Mouse (Mus musculus) hindbrain, embryonic 13.5 days (tissue): ENCODE measurements at regions not wholly inside any gene's neighbourhood (a gene's known extent, or its start where the extent isn't known, plus 50 kb on each side); places are given as distances from the start of the nearest gene placed in this dataset.
"Not testable (repeated sequence)": the region's sequence is repeated elsewhere in the genome, so short reads cannot be mapped to it uniquely, and the experiment has no call there.

ENCODE experiments used
- ATAC-seq: fragments of 200-750 bp; cut with Nextera tagmentation; 2 replicates; pipeline ENCODE4 v1.8.0; 2017; ENCODE audit warnings: moderate TSS enrichment; ENCODE audit not compliant: low FRiP score
- H3K27ac ChIP-seq: fragments of 300-500 bp; sonication (generic); 2 replicates; pipeline ENCODE4 v1.5.1; 2015; ENCODE audit warnings: inconsistent platforms, mild to moderate bottlenecking, moderate library complexity
- H3K27me3 ChIP-seq: fragments of 300-500 bp; sonication (generic); 2 replicates; pipeline ENCODE4 v1.6.1; 2015; ENCODE audit warnings: mild to moderate bottlenecking, inconsistent platforms
- H3K36me3 ChIP-seq: fragments of 300-500 bp; sonication (generic); 2 replicates; pipeline ENCODE4 v1.6.1; 2015; ENCODE audit warnings: mild to moderate bottlenecking, inconsistent platforms
- H3K4me1 ChIP-seq: fragments of 300-500 bp; sonication (generic); replicated peaks from 2 replicates; pipeline ENCODE4 v1.6.1; 2015; ENCODE audit warnings: inconsistent platforms
- H3K4me2 ChIP-seq: fragments of 300-500 bp; sonication (generic); 2 replicates; pipeline ENCODE4 v1.6.1; 2015; ENCODE audit warnings: inconsistent platforms, mild to moderate bottlenecking, moderate library complexity
- H3K4me3 ChIP-seq: fragments of 300-500 bp; sonication (generic); 2 replicates; pipeline ENCODE4 v1.5.1; 2015; ENCODE audit warnings: mild to moderate bottlenecking, inconsistent platforms
- H3K9ac ChIP-seq: fragments of 300-500 bp; sonication (generic); 2 replicates; pipeline ENCODE4 v1.6.1; 2015; ENCODE audit warnings: mild to moderate bottlenecking, inconsistent platforms
- H3K9me3 ChIP-seq: fragments of 300-500 bp; sonication (generic); 2 replicates; pipeline ENCODE4 v1.6.1; 2016; ENCODE audit warnings: inconsistent platforms
- WGBS: fragments of 180-500 bp; shearing (Covaris S2); methylation state at CpG from one replicate; pipeline ENCODE4 v1.1.7; 2015; 5-methylcytosine and 5-hydroxymethylcytosine counted together

- Histone ChIP-seq H3K4me2 (no peak overlapping the region), H3K36me3 (no peaks in the 10 kb centered on the region), H3K4me1 (no peaks in the 10 kb centered on the region), H3K9me3 (no peaks in the 10 kb centered on the region), H3K27ac (no peak overlapping the region), H3K4me3 (no peak overlapping the region), H3K9ac (no peak overlapping the region), H3K27me3 (no peaks in the 10 kb centered on the region)
- ATAC-seq, result no peak
- WGBS, result 82% methylated on average over 1 of the region's 1 CpGs
Measured at GRCm38 (mm10) chr17:60966401-60966800, 1914.7 kb downstream of the Efna5 start.

- H3K27ac ChIP-seq, result no peak overlapping the region
- no peak overlapping the region for H3K9ac ChIP-seq
- no peak overlapping the region for H3K4me2 ChIP-seq
- no peaks in the 10 kb centered on the region for H3K36me3 ChIP-seq
- H3K27me3 ChIP-seq, result no peaks in the 10 kb centered on the region
- WGBS, result 47% methylated on average over 2 of the region's 2 CpGs
- H3K4me1 ChIP-seq, result no peaks in the 10 kb centered on the region
- no peaks in the 10 kb centered on the region for H3K9me3 ChIP-seq
- H3K4me3 ChIP-seq, result no peak overlapping the region
- no peak for ATAC-seq
Measured at GRCm38 (mm10) chr17:60965660-60966059, 1915.5 kb downstream of the Efna5 start.

GRCm38 (mm10) chr17:60951464-60951863 lies 1929.7 kb downstream of the Efna5 start:
- H3K4me3 ChIP-seq, result no peak overlapping the region
- no peak for ATAC-seq
- no peaks in the 10 kb centered on the region for H3K4me1 ChIP-seq
- H3K9me3 ChIP-seq, result no peaks in the 10 kb centered on the region
- 39% methylated on average over 1 of the region's 1 CpGs for WGBS
- H3K27me3 ChIP-seq, result no peaks in the 10 kb centered on the region
- no peaks in the 10 kb centered on the region for H3K36me3 ChIP-seq
- no peak overlapping the region for H3K4me2 ChIP-seq
- no peak overlapping the region for H3K27ac ChIP-seq
- H3K9ac ChIP-seq, result no peak overlapping the region

GRCm38 (mm10) chr17:60937754-60938508 lies 1924.8 kb upstream of the Nudt12 start:
- WGBS, result 90% methylated on average over 1 of the region's 1 CpGs
- no peak overlapping the region for H3K4me3 ChIP-seq
- no peak overlapping the region for H3K9ac ChIP-seq
- H3K27ac ChIP-seq, result no peak overlapping the region
- no peak for ATAC-seq
- H3K4me1 ChIP-seq, result no peaks in the 10 kb centered on the region
- no peak overlapping the region for H3K4me2 ChIP-seq
- H3K9me3 ChIP-seq, result no peaks in the 10 kb centered on the region
- no peaks in the 10 kb centered on the region for H3K36me3 ChIP-seq
- H3K27me3 ChIP-seq, result no peaks in the 10 kb centered on the region

GRCm38 (mm10) chr17:60934223-60934622 lies 1921.1 kb upstream of the Nudt12 start:
- Histone ChIP-seq H3K4me2 (no peak overlapping the region), H3K36me3 (no peaks in the 10 kb centered on the region), H3K27ac (no peak overlapping the region), H3K9me3 (no peaks in the 10 kb centered on the region), H3K27me3 (no peaks in the 10 kb centered on the region), H3K4me1 (no peaks in the 10 kb centered on the region), H3K9ac (no peak overlapping the region), H3K4me3 (no peak overlapping the region)
- no peak for ATAC-seq

GRCm38 (mm10) chr17:60925822-60926383 lies 1912.7 kb upstream of the Nudt12 start:
- Histone ChIP-seq H3K4me3 (no peak overlapping the region), H3K27me3 (no peaks in the 10 kb centered on the region), H3K27ac (no peak overlapping the region), H3K4me1 (0 out of 2 replicates have a peak, but pooled peaks cover 3% of the 10 kb centered on the region), H3K9me3 (no peaks in the 10 kb centered on the region), H3K4me2 (no peak overlapping the region), H3K9ac (no peak overlapping the region), H3K36me3 (no peaks in the 10 kb centered on the region)
- WGBS, result 80% methylated on average over 13 of the region's 13 CpGs
- peak; percentile 39; the same call in 1 of the 2 replicates for ATAC-seq

GRCm38 (mm10) chr17:60882721-60883120 lies 1869.5 kb upstream of the Nudt12 start:
- not testable (repeated sequence) for H3K4me3 ChIP-seq, H3K4me2 ChIP-seq, H3K36me3 ChIP-seq, H3K4me1 ChIP-seq, ATAC-seq, H3K27me3 ChIP-seq, H3K9me3 ChIP-seq, H3K27ac ChIP-seq, H3K9ac ChIP-seq
- 90% methylated on average over 1 of the region's 1 CpGs for WGBS

GRCm38 (mm10) chr17:60857445-60857844 lies 1844.3 kb upstream of the Nudt12 start:
- ATAC-seq, result no peak
- no peaks in the 10 kb centered on the region for H3K36me3 ChIP-seq
- 93% methylated on average over 3 of the region's 3 CpGs for WGBS

GRCm38 (mm10) chr17:60854659-60855058 lies 1841.5 kb upstream of the Nudt12 start:
- H3K27ac ChIP-seq, result no peak overlapping the region
- no peaks in the 10 kb centered on the region for H3K9me3 ChIP-seq
- no peaks in the 10 kb centered on the region for H3K27me3 ChIP-seq
- H3K4me1 ChIP-seq, result no peaks in the 10 kb centered on the region
- no peak for ATAC-seq
- no peak overlapping the region for H3K4me3 ChIP-seq
- H3K4me2 ChIP-seq, result no peak overlapping the region
- no peaks in the 10 kb centered on the region for H3K36me3 ChIP-seq
- no peak overlapping the region for H3K9ac ChIP-seq
- 72% methylated on average over 3 of the region's 3 CpGs for WGBS

More at GRCm38 (mm10) chr17:60857445-60857844, 1844.3 kb upstream of the Nudt12 start:
- H3K27ac ChIP-seq, result no peak overlapping the region
- no peak overlapping the region for H3K9ac ChIP-seq
- H3K9me3 ChIP-seq, result no peaks in the 10 kb centered on the region
- H3K4me2 ChIP-seq, result no peak overlapping the region
- no peaks in the 10 kb centered on the region for H3K27me3 ChIP-seq
- H3K4me3 ChIP-seq, result no peak overlapping the region
- H3K4me1 ChIP-seq, result no peaks in the 10 kb centered on the region

GRCm38 (mm10) chr17:60838794-60839193 lies 1825.6 kb upstream of the Nudt12 start:
- not testable (repeated sequence) for H3K4me1 ChIP-seq, H3K27ac ChIP-seq, H3K4me3 ChIP-seq, H3K27me3 ChIP-seq, ATAC-seq, H3K9ac ChIP-seq, H3K9me3 ChIP-seq, H3K36me3 ChIP-seq, H3K4me2 ChIP-seq
- 94% methylated on average over 3 of the region's 3 CpGs for WGBS

- H3K4me3 ChIP-seq, result no peak overlapping the region
- 83% methylated on average over 3 of the region's 3 CpGs for WGBS
- no peak for ATAC-seq
- no peaks in the 10 kb centered on the region for H3K36me3 ChIP-seq
- no peaks in the 10 kb centered on the region for H3K9me3 ChIP-seq
- no peaks in the 10 kb centered on the region for H3K27me3 ChIP-seq
- H3K4me2 ChIP-seq, result no peak overlapping the region
- H3K27ac ChIP-seq, result no peak overlapping the region
- no peaks in the 10 kb centered on the region for H3K4me1 ChIP-seq
- no peak overlapping the region for H3K9ac ChIP-seq
Measured at GRCm38 (mm10) chr17:60832531-60832930, 1819.4 kb upstream of the Nudt12 start.

- Histone ChIP-seq H3K36me3 (no peaks in the 10 kb centered on the region), H3K9me3 (no peaks in the 10 kb centered on the region), H3K4me1 (no peaks in the 10 kb centered on the region), H3K9ac (no peak overlapping the region), H3K27me3 (no peaks in the 10 kb centered on the region), H3K27ac (no peak overlapping the region), H3K4me2 (no peak overlapping the region), H3K4me3 (no peak overlapping the region)
- no peak for ATAC-seq
- WGBS, result 96% methylated on average over 2 of the region's 2 CpGs
Measured at GRCm38 (mm10) chr17:60830498-60830897, 1817.3 kb upstream of the Nudt12 start.
